Mouse (Mus musculus) lung, postnatal 0 days (tissue): Measurements from ENCODE around the gene Nrcam.

Experiments
- CTCF ChIP-seq: IDR thresholded peaks from 2 replicates; pipeline ENCODE4 v1.5.1; 2016; ENCODE audit warnings: antibody characterized with exemption, mild to moderate bottlenecking
- EP300 ChIP-seq: IDR thresholded peaks from 2 replicates; pipeline ENCODE4 v1.6.1; 2016; ENCODE audit warnings: antibody characterized with exemption, mild to moderate bottlenecking, control low read depth

DNA sequence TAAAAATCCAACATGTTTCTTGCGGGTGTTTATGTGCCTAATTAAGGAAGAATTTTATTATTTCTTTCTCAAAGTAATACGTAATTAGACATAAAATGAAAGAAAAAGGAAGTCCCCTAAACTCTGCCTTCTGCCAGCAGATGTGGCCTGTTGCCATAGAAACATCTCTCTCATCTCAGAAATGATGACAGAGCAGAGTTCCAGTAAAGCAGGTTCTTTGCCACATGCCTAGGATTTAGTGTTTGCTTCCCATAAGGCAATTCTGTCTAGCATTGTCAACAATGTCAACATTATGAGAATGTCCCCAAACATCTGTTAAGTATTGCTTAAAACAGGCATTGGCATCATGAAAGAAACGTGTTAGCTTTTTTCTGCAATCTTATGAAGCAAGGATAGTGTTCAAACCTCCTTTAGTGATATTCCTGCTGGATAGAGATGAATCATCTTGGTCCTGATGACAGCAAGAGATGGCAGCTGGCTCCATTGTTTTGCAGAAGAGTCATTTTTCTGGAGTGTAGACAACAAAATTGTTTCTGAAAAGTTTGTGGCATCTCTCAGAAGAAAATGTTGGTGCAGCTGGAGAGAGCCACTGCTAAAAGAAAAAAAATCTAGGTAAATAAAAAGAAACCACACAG lies 42.5 kb downstream of the Nrcam start:
- TF ChIP-seq EP300 = no peak
- no peak for TF ChIP-seq CTCF
